Mouse (Mus musculus) intestine, postnatal 0 days (tissue): ENCODE data around the gene Map1lc3b. TPM values are rescaled to one million over a fixed set of nuclear protein-coding genes. Genes with fewer than 3 reads are reported as not detected.
A peak's percentile ranks its signal among the peaks of the same experiment; 100 is the strongest.

Experiments
- ATAC-seq: fragments of 200-750 bp; cut with Nextera tagmentation; 2 replicates; pipeline ENCODE4 v1.8.0; 2017; ENCODE audit warnings: mild to moderate bottlenecking, moderate TSS enrichment, moderate library complexity
- H3K27ac ChIP-seq: fragments of 300-500 bp; sonication (generic); 2 replicates; pipeline ENCODE4 v1.5.1; 2014; ENCODE audit warnings: mild to moderate bottlenecking, low read depth, low read length, moderate library complexity
- H3K27me3 ChIP-seq: fragments of 300-500 bp; sonication (generic); replicated peaks from 2 replicates; pipeline ENCODE4 v1.6.1; 2014; ENCODE audit warnings: low read length, mixed read lengths; ENCODE audit not compliant: control insufficient read depth, insufficient read depth
- H3K36me3 ChIP-seq: fragments of 300-500 bp; sonication (generic); 2 replicates; pipeline ENCODE4 v1.6.1; 2014; ENCODE audit warnings: mild to moderate bottlenecking, moderate library complexity; ENCODE audit not compliant: control insufficient read depth, insufficient read depth
- H3K4me1 ChIP-seq: fragments of 300-500 bp; sonication (generic); replicated peaks from 2 replicates; pipeline ENCODE4 v1.6.1; 2014; ENCODE audit warnings: antibody characterized with exemption, low read length, mixed read lengths; ENCODE audit not compliant: control insufficient read depth, insufficient read depth
- H3K4me2 ChIP-seq: fragments of 300-500 bp; sonication (generic); replicated peaks from 2 replicates; pipeline ENCODE4 v1.6.1; 2014; ENCODE audit warnings: low read depth, mild to moderate bottlenecking, moderate library complexity
- H3K4me3 ChIP-seq: fragments of 300-500 bp; sonication (generic); 2 replicates; pipeline ENCODE4 v1.5.1; 2014; ENCODE audit warnings: low read depth, low read length
- H3K9ac ChIP-seq: fragments of 300-500 bp; sonication (generic); 2 replicates; pipeline ENCODE4 v1.6.1; 2014; ENCODE audit warnings: mild to moderate bottlenecking, low read depth, low read length
- H3K9me3 ChIP-seq: fragments of 300-500 bp; sonication (generic); 2 replicates; pipeline ENCODE4 v1.6.1; 2016; ENCODE audit warnings: mixed run types; ENCODE audit not compliant: control insufficient read depth
- CTCF ChIP-seq: sonication (generic); IDR thresholded peaks from 2 replicates; pipeline ENCODE4 v1.5.1; 2016; ENCODE audit warnings: low read depth, mild to moderate bottlenecking, control low read depth, antibody characterized with exemption, moderate library complexity
- WGBS: fragments of 180-500 bp; shearing (Covaris S2); extraction: QIAGEN DNeasy Blood & Tissue Kit; methylation state at CpG from one replicate; pipeline ENCODE4 v1.1.7; 2014; 5-methylcytosine and 5-hydroxymethylcytosine counted together
- polyA plus RNA-seq: library from polyadenylated mRNA; unstranded; fragments of >200 nt; fragmentation: Nextera tagmentation; extraction: Ambion mirVana; gene quantifications from 2 replicates; pipeline ENCODE4 v1.2.1, GENCODE M21; 2015

The Map1lc3b gene
- polyA plus RNA-seq, 1 experiment from 2014 or later: 264 TPM

- no peaks in the 10 kb centered on the region for H3K4me1 ChIP-seq
- no peaks in the 10 kb centered on the region for H3K9me3 ChIP-seq
- peaks cover 27% of the 10 kb centered on the region for H3K36me3 ChIP-seq
- no peak for TF ChIP-seq CTCF
- H3K27ac ChIP-seq: no peak overlapping the region
- ATAC-seq: no peak
- 92% methylated on average over 6 of the region's 6 CpGs for WGBS
- H3K27me3 ChIP-seq: no peaks in the 10 kb centered on the region
- no peak overlapping the region for H3K4me2 ChIP-seq
- H3K4me3 ChIP-seq: no peak overlapping the region
- H3K9ac ChIP-seq: no peak overlapping the region
Measured at GRCm38 (mm10) chr8:121550056-121550455, 40.1 kb upstream of the Map1lc3b start.

- TF ChIP-seq CTCF: no peak
- Histone ChIP-seq H3K9ac (no peak overlapping the region), H3K4me1 (no peaks in the 10 kb centered on the region), H3K4me2 (no peak overlapping the region), H3K36me3 (peaks cover 30% of the 10 kb centered on the region), H3K9me3 (no peaks in the 10 kb centered on the region), H3K27ac (no peak overlapping the region), H3K27me3 (no peaks in the 10 kb centered on the region), H3K4me3 (no peak overlapping the region)
- no peak for ATAC-seq
- 60% methylated on average over 24 of the region's 24 CpGs for WGBS
Measured at GRCm38 (mm10) chr8:121551065-121551985, 38.8 kb upstream of the Map1lc3b start.

GRCm38 (mm10) chr8:121552506-121552905 is 37.7 kb upstream of the Map1lc3b start:
- H3K27me3 ChIP-seq: no peaks in the 10 kb centered on the region
- no peak for TF ChIP-seq CTCF
- H3K4me3 ChIP-seq: no peak overlapping the region
- H3K9ac ChIP-seq: no peak overlapping the region
- peaks cover 30% of the 10 kb centered on the region for H3K36me3 ChIP-seq
- no peaks in the 10 kb centered on the region for H3K9me3 ChIP-seq
- ATAC-seq: no peak
- H3K4me2 ChIP-seq: no peak overlapping the region
- H3K4me1 ChIP-seq: no peaks in the 10 kb centered on the region
- H3K27ac ChIP-seq: no peak overlapping the region
- WGBS: 80% methylated on average over 9 of the region's 9 CpGs

- TF ChIP-seq CTCF: no peak
- Histone ChIP-seq H3K9me3 (no peaks in the 10 kb centered on the region), H3K27me3 (no peaks in the 10 kb centered on the region), H3K4me1 (no peaks in the 10 kb centered on the region), H3K4me3 (no peak overlapping the region), H3K9ac (no peak overlapping the region), H3K36me3 (peaks cover 35% of the 10 kb centered on the region), H3K4me2 (no peak overlapping the region), H3K27ac (no peak overlapping the region)
- WGBS: 90% methylated on average over 32 of the region's 32 CpGs
- no peak for ATAC-seq
Measured at GRCm38 (mm10) chr8:121553831-121554475, 36.2 kb upstream of the Map1lc3b start.

- no peak overlapping the region for H3K27ac ChIP-seq
- H3K9me3 ChIP-seq: no peaks in the 10 kb centered on the region
- H3K4me2 ChIP-seq: no peak overlapping the region
- TF ChIP-seq CTCF: no peak
- H3K36me3 ChIP-seq: peaks cover 43% of the 10 kb centered on the region
- no peaks in the 10 kb centered on the region for H3K4me1 ChIP-seq
- WGBS: 81% methylated on average over 11 of the region's 11 CpGs
- no peaks in the 10 kb centered on the region for H3K27me3 ChIP-seq
- ATAC-seq: no peak
- no peak overlapping the region for H3K4me3 ChIP-seq
- no peak overlapping the region for H3K9ac ChIP-seq
Measured at GRCm38 (mm10) chr8:121557746-121558145, 32.4 kb upstream of the Map1lc3b start.

- ATAC-seq: no peak
- Histone ChIP-seq H3K27ac (no peak overlapping the region), H3K9me3 (no peaks in the 10 kb centered on the region), H3K9ac (no peak overlapping the region), H3K4me2 (no peak overlapping the region), H3K4me3 (no peak overlapping the region), H3K36me3 (peaks cover 37% of the 10 kb centered on the region), H3K4me1 (no peaks in the 10 kb centered on the region), H3K27me3 (no peaks in the 10 kb centered on the region)
- 88% methylated on average over 16 of the region's 16 CpGs for WGBS
- peak; percentile 14; the same call in 1 of the 2 replicates for TF ChIP-seq CTCF
Measured at GRCm38 (mm10) chr8:121558538-121558937, 31.6 kb upstream of the Map1lc3b start.
